Mouse (Mus musculus): ENCODE data around the gene Sufu.

Sufu gene

DNA sequence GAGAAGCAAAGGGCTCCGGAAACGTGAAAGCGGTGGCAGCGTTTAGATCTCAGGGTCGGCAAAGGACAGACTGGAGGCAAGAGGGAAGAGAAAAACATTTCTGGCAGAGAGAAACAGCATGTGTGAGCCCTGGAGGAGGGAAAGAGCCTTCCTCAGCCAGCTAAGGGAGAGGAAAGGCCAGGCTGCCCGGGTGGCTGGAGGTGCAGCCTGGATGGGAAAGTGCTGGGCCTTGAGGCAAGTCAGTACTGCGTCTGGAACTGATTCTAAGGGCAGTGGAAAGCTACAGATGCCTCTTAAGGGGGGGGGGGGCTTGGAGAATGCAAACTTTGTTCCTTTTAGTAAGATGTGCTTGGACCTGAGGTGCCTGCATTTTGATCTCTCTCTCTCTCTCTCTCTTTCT lies 37.0 kb downstream of the Sufu start:
- DNase-seq (ENCODE audit: low read depth, low spot score), result no peak

DNA sequence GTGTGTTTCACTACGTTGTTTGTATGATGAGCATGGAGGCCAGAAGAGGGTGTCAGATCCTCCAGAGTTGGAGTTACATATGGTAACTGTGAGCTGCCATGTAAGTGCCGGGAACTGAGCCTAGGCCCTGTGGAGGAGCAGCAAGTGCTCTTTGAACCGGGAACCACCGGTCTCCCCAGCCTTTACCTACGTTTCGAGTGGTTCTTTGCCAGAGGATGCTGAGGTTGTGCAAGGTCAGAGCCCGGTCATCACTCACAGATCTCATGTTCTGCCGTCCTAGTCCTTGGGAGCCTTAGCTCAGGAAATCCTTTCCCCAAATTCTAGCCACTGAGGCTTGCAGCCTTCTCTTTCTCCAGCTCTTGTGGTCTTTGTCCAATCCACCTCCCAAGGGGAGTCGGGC lies 37.5 kb downstream of the Sufu start:
- no peak for DNase-seq (ENCODE audit: low read depth, low spot score)

DNA sequence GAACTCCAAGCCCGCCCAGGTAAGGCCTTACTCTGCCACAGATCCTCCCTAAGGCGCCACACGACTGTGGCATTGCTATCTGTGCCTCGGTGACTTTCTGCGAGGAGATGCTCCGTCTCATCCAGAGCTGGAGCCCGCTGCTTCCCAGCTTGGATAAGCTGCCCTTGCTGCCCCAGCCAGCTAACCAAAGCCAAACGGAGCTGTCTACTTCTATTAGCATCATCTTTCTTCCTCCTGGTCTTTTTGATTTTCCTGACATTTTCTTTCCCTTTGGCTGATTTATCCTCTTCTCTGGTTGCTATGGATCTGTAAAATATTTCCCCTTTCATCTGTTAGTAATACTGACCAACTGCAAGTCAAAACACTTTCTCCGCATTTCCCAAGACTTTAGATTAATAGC lies 37.9 kb downstream of the Sufu start:
- no peak for DNase-seq (ENCODE audit: low read depth, low spot score)

DNA sequence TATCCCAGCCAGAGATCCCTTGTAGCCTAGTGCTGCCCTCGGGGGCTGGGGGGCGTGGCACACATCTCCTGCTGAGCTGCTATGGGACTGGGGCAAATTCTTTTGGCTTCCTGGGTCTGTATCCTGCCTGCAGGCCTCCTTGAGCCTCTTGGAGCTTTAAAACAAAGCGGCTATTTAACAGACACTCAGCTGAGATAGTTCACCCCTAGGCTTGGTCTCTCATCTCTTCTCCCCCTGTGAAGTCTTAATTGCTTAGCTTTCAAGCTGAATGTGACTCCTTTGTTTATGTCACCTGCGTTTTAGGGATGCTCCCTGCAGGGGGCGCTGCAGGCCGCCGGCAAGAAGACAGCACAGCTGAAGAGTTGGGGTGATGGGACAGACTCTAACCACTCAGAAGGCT lies 38.8 kb downstream of the Sufu start:
- no peak for DNase-seq (ENCODE audit: low read depth, low spot score)

DNA sequence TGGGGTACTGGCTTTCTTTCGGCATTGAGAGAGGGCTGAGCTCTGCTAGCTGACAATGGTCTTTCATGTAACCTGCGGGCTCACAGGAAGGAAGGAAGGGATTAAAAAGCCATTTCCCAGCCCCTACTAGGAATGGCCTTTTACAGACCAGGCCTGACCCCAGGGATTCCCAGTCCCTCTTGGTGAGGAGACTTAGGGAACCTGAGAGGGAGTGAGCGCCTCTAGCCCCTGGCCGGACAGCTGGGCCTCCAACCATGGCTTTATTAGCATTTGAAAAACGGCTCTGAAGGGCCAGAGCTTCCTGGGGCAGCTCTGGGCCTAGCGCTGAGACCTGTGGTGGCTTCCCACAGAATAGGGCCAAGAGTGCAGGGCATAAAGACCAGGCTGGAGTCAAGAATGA lies 46.8 kb downstream of the Sufu start:
- no peak for DNase-seq (ENCODE audit: low read depth, low spot score)

DNA sequence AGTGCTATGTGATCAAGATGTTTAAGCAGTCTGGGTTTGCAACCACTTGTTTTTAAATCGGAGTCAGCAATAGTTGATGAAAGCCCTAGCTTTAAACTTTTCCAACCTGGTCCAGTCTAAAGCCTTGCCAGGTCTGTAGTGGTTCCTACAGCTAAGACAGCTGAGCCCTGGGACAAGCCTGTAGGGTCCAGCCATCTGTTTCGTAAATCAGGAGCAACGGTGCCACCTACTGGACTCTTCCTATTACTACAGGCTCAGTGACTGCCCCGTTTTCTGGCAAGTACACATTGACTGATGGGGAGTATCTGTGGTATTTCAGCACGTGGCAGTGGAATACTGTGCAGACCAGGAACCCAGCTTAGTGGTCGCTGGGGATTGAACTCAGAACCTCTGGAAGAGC lies 47.5 kb downstream of the Sufu start:
- peak; percentile 70 for DNase-seq (ENCODE audit: low read depth, low spot score)

DNA sequence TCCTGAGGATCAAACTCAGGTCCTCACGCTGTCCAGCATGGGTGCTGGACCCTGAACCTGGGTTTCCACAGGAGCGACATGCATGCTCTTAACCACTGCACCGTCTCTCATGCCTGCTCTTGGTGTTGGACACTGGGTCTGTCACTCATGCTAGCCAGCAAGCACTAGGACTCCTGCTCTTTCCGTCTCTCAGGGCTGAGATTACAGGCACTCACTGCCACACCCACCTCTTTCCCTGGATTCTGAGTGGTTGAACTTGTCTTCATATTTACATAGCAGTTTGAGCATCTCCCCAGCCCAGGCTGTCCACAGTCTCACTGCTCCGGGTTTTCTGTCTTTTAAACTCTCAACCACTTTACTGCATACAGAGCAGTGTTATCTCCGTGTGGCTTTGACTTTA lies 48.9 kb downstream of the Sufu start:
- no peak for DNase-seq (ENCODE audit: low read depth, low spot score)

DNA sequence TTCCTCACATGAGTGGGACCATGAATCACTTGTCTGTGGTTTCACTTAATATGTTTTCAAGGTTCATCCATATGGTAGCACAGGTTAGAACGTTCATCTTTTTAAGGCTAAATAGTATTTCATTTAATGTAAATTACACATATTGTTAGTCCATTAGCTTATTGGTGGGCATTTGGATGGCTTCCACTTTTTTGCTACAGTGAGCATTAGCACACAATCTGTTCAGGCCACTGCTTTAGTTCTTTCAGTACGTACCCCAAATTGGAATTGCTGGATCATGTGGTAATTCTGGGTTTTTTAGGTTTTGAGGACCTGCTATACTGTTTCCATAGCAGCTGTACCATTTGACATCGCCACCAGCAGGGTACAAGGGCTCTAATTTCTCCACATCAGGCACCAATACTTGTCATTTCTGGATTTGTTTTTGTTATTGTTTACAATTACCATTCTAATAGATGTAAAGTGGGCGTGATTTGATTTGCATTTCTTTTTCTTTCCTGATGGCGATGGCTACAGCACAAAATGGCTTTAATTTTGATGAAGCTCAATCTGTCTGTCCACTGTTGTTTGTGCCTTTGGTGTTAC lies 49.8 kb downstream of the Sufu start:
- no peak for DNase-seq (ENCODE audit: low read depth, low spot score)

DNA sequence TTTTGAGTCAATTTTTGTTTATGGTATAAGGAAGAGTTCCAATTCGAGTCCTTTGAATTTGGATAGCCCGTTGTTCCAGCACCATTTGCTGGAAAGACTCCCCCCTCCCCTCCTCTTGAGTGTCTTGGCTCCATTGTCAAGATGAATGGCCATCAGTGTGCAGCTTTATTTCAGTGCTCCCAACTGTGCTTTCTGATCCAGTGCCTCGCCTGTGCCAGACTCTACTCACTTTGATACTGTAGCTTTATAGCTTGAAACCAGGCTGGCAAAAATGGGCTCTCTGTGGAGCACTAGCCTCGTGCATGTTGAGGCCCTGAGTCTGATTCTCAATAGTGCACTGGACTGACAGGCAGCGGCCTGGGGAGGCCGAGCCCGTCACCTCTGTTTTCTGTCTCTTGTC lies 50.4 kb downstream of the Sufu start:
- no peak for DNase-seq (ENCODE audit: low read depth, low spot score)

DNA sequence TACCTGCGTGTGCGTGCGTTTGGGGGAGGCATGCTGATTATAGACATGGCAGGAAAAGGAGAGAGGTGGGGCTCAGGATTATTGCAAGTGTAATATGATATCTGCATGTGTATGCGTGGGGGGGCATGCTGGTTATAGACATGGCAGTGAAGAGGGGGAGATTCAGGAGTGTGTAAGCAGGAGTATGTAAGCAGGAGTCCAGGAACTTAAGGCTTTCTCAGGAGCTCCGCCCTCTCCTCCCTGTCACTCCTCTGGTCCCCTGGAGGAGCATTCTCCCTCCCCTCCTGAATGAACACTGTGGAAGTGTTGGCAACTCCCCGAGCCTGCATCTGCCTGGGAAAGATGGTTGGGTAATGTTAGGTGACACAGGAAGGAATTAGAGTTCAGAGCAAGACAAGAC lies 51.2 kb downstream of the Sufu start:
- DNase-seq (ENCODE audit: low read depth, low spot score), result no peak

DNA sequence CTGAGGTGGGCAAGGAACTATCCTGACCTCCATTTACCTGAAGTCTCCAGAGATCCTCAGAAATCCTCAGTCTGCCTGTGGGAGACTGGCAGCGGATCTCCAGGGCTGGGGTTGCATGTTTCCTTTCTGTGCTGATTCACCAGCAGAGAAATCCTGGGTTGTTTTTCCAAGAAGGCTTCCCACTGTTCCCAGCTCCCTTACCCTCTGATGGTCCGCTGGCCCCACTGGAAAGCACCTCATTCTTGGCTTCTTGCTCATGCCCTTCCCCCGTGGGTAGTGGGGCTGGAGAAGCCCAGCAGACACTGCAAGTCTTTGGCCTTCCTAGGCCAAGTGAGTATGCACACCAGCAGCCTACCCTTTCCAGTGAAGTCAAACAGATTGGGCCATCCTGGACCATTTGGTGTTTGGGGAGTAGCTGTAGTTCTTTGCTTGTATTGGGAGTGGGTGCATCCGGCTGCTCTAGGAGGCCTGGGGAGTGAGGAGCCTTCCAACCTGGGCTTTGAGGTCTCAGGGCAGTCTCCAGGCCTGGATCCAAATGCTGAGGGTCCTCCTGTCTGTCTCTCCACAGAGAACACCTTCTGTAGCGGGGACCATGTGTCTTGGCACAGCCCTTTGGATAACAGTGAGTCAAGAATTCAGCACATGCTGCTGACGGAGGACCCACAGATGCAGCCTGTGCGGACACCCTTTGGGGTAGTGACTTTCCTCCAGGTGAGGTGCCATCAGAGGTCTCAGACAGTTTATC lies 52.7 kb downstream of the Sufu start:
- no peak for DNase-seq (ENCODE audit: low read depth, low spot score)

DNA sequence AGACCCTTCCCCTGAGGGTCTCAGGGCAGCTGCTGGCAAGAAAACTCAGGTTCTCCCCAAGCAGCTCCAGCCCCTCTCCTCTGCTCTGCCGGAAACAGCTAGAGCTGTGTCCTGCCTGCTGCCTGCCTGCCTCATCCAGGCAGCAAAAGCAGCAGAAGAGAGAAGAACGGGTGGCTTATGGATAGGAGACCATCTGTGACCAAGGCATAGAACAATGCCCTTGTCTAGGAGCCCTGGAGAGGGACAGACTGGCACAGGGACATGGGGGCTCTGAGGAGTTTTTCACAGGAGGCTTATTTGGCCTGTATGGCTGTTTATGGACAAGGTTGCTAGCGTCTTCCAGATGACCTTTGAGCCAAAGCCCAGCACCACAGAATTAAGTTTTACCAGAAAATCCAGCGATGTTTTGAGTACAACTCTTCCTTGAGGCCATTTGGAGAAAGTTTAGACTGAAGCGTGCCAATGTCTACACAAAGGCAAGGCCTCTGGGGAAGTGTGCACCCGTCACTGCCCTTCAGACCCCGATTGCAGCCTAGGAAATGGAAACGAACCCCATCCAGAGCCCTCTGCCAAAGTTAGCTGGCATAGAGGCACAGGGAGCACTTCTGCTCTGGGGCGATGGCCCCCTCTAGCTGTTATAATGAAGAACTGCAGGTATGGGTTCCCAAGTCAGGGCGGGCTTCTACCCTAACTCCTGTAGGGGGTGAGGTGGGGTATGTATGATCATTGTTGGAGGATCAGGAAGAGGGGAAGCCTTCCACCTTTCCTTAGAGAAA lies 55.5 kb downstream of the Sufu start:
- DNase-seq (ENCODE audit: low read depth, low spot score), result no peak

DNA sequence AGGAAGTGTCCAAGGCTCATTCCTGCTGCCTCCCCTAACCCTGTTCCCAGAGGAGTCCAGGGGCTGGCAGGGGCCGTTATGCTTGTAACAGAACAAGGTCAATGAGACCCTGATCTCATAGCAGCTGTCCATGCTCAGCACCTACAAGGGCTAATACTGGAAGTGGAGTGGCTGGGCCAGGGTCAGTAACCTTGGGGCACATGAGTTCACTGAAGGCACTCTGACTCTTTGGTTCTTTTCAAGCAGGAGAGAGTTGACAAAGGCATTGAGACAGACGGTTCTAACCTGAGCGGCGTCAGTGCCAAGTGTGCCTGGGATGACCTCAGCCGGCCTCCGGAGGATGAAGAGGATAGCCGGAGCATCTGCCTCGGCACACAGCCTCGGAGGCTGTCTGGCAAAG lies 56.2 kb downstream of the Sufu start:
- no peak for DNase-seq (ENCODE audit: low read depth, low spot score)

DNA sequence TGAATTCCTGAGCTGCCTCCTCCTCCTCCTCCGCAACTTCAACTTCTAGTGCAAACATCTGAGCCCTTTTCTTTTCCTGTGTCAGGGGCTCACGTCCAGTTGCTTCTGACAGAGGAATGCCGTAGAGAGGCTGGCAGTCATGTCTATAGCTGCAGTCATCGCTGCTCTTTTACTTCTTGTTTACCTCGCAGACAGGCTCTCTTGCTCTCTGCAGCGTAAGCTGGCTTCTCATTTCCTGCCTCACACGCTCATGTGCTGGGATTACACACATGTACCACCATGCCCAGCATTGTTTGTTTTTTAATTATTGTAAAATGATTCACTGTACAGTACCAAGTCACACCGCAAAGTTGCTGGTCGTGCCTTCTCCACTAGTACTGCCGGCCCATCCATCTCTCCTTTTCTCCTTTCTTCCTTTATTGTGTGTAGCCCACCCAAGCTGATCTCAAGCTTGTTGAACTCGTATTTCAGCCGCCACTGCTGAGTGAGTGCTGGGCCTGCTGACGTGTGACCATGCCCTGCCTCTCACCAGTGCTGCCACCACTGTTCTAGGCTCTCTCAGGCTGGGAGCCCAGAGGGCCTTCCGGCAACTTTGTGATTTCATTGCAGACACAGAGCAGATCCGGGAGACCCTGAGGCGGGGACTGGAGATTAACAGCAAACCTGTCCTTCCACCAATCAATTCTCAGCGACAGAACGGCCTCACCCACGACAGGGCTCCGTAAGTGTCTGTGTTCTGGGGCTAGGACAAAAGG lies 57.6 kb downstream of the Sufu start:
- no peak for DNase-seq (ENCODE audit: low read depth, low spot score)

DNA sequence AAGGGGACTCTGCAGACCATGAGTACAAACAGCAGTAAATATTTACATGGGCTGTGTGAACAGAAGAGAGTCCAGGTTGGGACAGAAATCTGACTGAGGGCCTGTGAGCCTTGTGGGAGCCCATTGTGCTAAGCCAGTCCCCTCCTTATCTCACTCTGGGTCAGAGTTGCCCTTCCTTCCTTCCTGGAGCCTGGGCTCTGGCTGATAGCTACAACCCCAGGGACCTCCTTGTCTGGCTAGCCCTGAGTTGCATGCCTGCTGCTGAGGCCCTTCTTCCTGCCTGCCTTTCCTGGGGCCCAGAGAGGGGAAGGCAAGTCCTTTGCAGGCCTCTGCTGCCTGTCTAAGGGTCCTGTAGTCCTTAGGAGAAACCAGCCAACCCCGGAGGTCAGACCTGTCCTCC lies 58.3 kb downstream of the Sufu start:
- DNase-seq (ENCODE audit: low read depth, low spot score), result no peak

DNA sequence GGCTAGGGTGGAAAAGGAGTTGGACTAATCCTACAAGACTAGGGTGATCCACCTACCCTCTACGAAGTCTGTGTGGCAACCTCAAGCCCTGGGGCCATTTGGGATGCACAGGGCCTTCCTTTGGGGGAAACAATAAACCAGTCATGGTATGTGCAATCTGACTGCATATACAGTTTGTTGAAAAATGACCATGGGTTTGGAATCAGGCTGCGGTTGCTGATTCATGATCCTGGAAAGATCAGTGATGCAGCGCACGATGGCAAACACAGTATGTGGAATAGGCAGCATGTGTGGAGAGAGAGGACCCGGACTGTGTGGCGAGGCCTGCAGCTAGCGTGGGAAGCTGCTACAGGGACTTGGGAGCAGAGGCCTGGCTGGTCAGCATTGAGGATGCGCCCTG lies 58.9 kb downstream of the Sufu start:
- no peak for DNase-seq (ENCODE audit: low read depth, low spot score)

DNA sequence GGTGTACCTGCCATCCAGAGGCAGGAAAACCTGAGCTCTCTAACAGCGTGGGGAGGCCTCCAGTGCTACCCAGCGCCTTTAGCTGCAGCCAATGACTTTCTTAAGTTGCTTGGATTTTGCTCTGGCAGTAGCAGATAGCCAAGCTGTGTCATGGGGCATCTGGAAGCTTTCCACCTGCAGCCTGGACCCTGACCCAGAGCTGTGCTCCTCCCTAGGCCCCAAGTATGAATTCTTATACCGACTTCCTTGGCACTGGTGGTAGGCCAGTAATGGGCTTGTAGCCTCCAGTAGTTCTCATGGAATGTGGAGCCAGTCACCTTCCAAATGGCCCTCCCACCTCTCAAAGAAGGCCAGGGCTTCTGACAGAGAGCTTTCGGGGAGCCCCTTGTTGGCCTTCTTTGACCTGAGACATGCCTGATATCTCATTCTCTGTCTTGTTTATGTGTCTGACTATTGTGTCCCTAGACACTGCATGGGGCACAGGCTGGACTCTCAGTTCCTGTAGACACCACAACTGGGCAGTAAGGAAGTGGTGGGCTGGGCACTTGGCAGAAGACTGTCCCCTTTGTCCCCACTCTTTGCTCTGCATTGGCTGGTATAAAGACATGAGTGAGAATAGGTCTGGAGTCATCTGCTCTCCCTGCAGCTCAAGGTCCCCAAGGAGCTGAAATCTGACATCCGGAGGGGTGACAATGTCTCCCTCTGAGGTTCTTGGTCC lies 59.5 kb downstream of the Sufu start:
- DNase-seq (ENCODE audit: low read depth, low spot score), result no peak

DNA sequence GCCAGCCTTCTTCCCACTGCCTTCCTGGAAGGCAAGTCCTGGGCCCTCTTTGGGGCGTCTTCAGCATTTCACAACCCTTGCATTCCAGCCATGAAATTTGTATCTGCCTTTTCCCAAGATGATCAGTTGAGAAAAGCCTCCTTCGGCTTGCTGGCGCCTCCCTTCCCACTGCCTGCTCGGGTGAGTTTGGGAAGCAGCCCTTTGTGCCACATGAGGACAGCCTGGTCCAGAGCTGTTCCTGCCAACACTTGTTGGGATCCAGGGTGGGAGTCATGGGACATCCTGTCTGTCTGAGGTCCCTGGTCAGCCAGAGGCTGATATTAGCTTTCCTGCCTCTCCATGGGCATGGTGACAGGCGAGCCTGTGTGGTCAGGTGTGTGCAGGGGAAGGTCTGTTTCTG lies 61.1 kb downstream of the Sufu start:
- no peak for DNase-seq (ENCODE audit: low read depth, low spot score)

DNA sequence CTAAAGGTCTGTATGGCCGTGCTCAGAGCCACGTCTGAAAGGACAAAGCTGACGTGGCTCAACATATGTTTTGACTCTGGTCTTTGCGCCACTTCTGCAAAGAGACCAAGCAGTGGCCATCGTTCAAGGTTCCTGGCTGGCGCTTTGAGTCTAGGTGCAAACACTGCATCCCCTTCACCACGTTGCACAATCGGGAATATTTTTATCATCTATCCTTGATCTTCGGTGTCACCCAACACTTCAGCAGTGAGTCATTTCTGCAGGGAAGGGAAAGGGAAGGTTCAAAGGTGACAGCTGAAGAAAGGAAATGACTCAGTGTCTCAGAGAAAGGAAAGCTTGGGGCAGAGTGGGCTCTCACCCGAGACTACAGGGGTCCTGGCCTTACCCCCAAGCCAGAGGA lies 62.6 kb downstream of the Sufu start:
- no peak for DNase-seq (ENCODE audit: low read depth, low spot score)

DNA sequence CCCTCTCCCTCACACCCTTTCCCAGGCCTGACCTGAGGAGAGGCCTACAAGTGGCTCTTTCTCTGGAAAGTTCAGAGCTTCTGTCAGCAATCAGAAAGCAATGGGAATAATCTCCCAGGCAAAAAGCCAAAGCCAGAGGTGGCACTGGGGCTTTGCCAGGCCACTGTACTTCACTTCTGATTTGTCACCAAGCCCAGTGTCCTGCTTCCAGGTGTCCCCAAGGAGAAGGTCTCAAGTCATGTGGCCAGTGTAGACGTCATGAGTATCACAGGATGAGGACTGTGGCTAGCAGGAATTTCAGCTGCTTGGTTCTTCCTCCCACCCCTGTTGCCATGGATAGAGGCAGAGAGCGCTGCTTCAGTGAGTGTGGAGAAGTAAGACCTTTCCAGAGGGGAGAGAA lies 63.2 kb downstream of the Sufu start:
- no peak for DNase-seq (ENCODE audit: low read depth, low spot score)

DNA sequence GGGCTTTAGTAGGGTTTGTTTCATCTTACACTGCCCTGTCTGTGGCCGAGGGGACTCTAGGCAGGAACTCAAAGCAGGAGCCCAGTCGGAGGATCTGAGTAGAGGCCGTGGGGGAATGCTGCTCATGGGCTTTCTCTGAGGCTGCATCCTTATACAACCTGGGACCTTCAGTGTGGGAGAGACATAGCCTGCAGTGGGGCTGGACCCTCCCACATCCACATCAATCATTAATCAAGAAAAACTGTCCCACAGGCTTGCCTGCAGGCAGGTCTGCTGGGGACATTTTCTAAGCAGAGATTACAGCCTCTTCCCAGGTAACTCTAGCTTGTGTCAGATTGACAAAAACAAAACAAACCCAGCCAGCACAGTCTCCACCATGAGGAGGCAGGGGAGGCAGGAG lies 65.9 kb downstream of the Sufu start:
- DNase-seq (ENCODE audit: low read depth, low spot score), result no peak

DNA sequence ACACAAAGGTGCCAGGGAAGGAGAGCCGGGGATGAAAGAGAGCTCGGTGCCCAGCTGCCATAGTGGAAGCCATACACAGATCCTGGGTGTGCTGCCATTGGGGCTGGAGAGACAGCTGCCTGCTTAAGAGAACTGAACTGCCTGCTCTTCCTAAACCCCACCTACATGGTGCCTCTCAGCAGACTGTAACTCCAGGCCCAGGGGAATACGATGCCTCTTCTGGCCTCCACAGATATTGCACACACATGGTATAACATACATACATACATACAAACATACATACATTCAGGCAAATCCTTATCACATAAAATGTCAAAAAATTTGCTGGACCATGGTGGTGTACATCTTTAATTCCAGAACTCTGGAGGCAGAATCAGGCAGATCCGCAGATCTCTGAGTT lies 66.8 kb downstream of the Sufu start:
- DNase-seq (ENCODE audit: low read depth, low spot score), result no peak
